Mouse (Mus musculus): Measurements from ENCODE around the gene Hoxc11.

DNA sequence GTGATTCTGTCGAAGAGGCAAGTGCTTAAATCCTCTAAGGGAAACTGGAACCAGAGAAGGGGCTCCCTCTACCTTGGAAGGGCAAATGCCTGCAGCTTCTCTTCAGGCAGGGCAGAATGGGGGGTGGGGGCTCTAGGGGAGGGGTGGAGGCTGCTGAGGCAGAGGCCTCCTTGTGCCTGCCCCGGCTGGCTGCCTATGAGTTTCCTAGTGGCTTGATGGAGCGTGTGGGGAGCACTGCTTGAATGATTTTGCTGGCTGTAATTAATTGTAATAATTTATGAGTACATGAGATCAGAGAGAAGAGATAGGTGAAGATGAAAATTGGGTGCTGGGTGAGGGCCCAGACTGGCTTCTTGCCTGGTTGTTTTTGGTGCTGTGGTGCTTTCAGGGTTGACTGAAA, 30.7 kb downstream of the Hoxc11 start:
- TF ChIP-seq POLR2A (IDR thresholded peaks at IDR 0.05; ENCODE audit: control insufficient read depth in 1 of 2, insufficient read depth in 1 of 2, low read depth in 1 of 2, low read length in 2 of 2, poor library complexity in 1 of 2): no peak; a peak in 1 of 4 replicates
- TF ChIP-seq EP300 (IDR thresholded peaks at IDR 0.05; ENCODE audit: low read depth in 1 of 2, low read length in 2 of 2): no peak
- TF ChIP-seq CTCF (IDR thresholded peaks at IDR 0.05 in 2 of 3, conservative IDR thresholded peaks at IDR 0.05 in 1 of 3; ENCODE audit: control insufficient read depth in 1 of 3, insufficient read depth in 1 of 3, low read depth in 2 of 3, low read length in 3 of 3, poor library complexity in 1 of 3, severe bottlenecking in 1 of 3): no peak
- no peak for TF ChIP-seq ZNF384 (IDR thresholded peaks at IDR 0.05; ENCODE audit: low read depth, low read length)
- TF ChIP-seq MEF2A (IDR thresholded peaks at IDR 0.05; ENCODE audit: extremely low read depth, insufficient replicate concordance, low read depth, low read length, poor library complexity, severe bottlenecking): no peak
- no peak for TF ChIP-seq TAL1 (IDR thresholded peaks at IDR 0.05; ENCODE audit: low read length)
- TF ChIP-seq SMC3 (IDR thresholded peaks at IDR 0.05; ENCODE audit: low read depth, low read length): no peak
- TF ChIP-seq TCF12 (IDR thresholded peaks at IDR 0.05; ENCODE audit: low read depth, low read length): no peak
- TF ChIP-seq UBTF (IDR thresholded peaks at IDR 0.05; ENCODE audit: borderline replicate concordance, insufficient read depth, low read depth, low read length): no peak
- no peak for TF ChIP-seq CHD2 (IDR thresholded peaks at IDR 0.05; ENCODE audit: low read length)
- TF ChIP-seq E2F4 (IDR thresholded peaks at IDR 0.05; ENCODE audit: borderline replicate concordance, low read depth, low read length): no peak
- no peak for TF ChIP-seq GATA1 (IDR thresholded peaks at IDR 0.05; ENCODE audit: low read depth, low read length)
